15 mouse cellular contexts compared by ENCODE assay signal in the genomic region with DNA sequence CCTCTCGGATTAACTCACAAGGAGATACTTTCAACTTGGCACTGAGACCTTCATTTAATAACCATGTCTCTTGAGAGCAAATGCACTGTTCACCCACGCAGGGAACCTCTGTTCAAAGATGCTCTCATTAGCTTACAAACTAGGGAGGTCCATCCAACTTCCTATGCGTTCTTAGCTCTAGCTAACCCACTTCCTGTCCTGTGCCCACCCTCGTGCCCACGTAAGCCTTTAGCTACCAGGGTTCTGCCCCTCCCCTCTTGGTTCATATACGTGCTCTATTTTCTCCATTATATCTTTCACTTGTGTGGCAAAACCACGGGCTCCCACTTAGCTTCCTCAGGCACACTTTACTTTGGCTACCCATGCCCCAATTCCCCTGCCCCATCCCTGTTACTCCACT.
"Had no signal": no experiment of that assay in that cellular context is flagged by ENCODE, and none has a peak within 500 bp of the region (broad histone marks: within the 10 kb centered on the region; RNA-seq: fewer than 3 reads in every experiment).

No protein-coding gene starts in this region.

- ATAC-seq: liver, embryonic 12.5 days; midbrain, embryonic 15.5 days had no signal

- DNase-seq: kidney, adult 18-20 months; kidney, adult 9 months; kidney, postnatal 14 days; layer of hippocampus, adult 9-11 months; liver; lung, adult 18-20 months; lung, postnatal 10 days; lung, postnatal 36 days; right cerebral cortex, adult 18-20 months; right cerebral cortex, postnatal 25 days; spleen, adult 18-20 months; thymus, adult 2 months; thymus, postnatal 14 days had no signal
